Mouse (Mus musculus): Measurements from ENCODE around the gene Hcn2. TPM values are rescaled to one million over a fixed set of nuclear protein-coding genes. Genes with fewer than 3 reads are reported as not detected.

Gene Hcn2
- total and polyA plus RNA-seq, 3 experiments, result 0.21 to 2.2 (median 0.44) TPM

DNA sequence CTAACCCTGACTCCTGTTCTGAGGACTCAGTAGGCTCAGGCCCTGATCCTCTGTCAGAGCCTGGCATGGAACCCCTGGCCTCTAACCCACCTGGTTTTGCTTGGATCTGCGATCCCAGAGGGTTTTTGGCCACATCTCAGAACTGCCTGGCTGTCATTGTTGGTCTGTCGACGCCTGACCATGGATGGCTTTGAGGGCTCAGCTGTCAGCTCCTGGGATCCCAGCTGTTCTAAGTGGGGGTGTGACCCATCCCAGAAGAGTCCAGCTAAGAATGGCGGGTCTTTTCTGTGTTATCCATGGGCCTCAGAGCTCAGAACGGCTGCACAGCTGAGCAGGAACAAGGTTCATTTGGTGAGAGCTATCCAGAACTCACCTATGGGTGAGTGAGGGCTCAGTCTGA lies 4.7 kb downstream of the Hcn2 start:
- H3K27me3 ChIP-seq (replicated peaks), result peaks cover 89% of the 10 kb centered on the region
- dilution Hi-C loops (cut with MboI; ENCODE audit: extremely low pct_ligation_motif_present, extremely low pct_unique_long_range_greater_than_20kb, low sequenced_read_pairs), result no loop called here

DNA sequence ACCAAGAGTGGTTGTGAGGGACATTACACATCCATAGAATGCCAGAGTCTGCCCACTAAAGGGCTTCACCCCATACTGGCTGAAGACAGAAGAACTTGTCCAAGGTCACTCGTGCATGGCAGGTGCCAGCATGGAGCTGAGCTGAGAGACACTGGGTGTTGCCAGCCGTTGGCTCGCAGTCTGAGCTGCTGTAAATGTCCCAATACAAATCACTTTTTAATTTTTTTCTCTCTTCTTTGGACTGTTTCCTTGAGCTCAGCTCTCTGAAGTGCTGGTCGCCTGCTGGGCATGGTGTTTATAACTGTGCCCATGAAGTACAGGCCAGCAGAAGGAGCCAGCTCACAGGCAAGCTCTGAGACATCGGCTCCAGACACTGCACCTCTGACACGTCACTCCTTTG lies 6.6 kb downstream of the Hcn2 start:
- dilution Hi-C loops (cut with MboI; ENCODE audit: extremely low pct_ligation_motif_present, extremely low pct_unique_long_range_greater_than_20kb, low sequenced_read_pairs), result no loop called here
- TF ChIP-seq IRF4 (IDR thresholded peaks at IDR 0.05; ENCODE audit: low read depth, low read length) (no peak), BHLHE40 (IDR thresholded peaks at IDR 0.05; ENCODE audit: low read depth, low read length) (no peak)
- no peak overlapping the region for H3K27ac ChIP-seq (ENCODE audit: insufficient read depth, low read depth)
- in situ Hi-C loops (cut with MboI; ENCODE audit: low pct_ligation_motif_present, low pct_unique_long_range_greater_than_20kb, low sequenced_read_pairs), result no loop called here
- H3K4me1 ChIP-seq (ENCODE audit: control insufficient read depth in 1 of 2, insufficient read depth in 2 of 2), result peaks cover 3 to 19% of the 10 kb centered on the region in 2 experiments
- no peak overlapping the region for H3K9ac ChIP-seq (ENCODE audit: insufficient read depth, low read depth)
- DNase-seq (ENCODE audit: extremely low read depth), result no peak
- H3K4me3 ChIP-seq (replicated peaks in 1 of 3; ENCODE audit: low read depth in 2 of 3, low read length in 2 of 3, poor library complexity in 1 of 3), result no peak overlapping the region
- no peaks in the 10 kb centered on the region for H3K36me3 ChIP-seq (replicated peaks in 1 of 2; ENCODE audit: control insufficient read depth in 1 of 2, insufficient read depth in 1 of 2, low read length in 1 of 2)
- H3K79me2 ChIP-seq (replicated peaks; ENCODE audit: control insufficient read depth, extremely low read depth, insufficient read depth, poor library complexity, severe bottlenecking), result no peaks in the 10 kb centered on the region
- peaks cover 72% of the 10 kb centered on the region for H3K27me3 ChIP-seq (replicated peaks)
- H3K9me3 ChIP-seq (replicated peaks; ENCODE audit: low read length), result peaks cover 4% of the 10 kb centered on the region
- H3K4me2 ChIP-seq (ENCODE audit: insufficient read depth, low read depth, poor library complexity, severe bottlenecking), result no peak overlapping the region

More for the DNA sequence above, 4.7 kb downstream of the Hcn2 start:
- TF ChIP-seq POLR2A (IDR thresholded peaks at IDR 0.05; ENCODE audit: low read depth, low read length) (no peak), MXI1 (IDR thresholded peaks at IDR 0.05; ENCODE audit: low read depth, low read length) (no peak), GABPA (IDR thresholded peaks at IDR 0.05; ENCODE audit: insufficient replicate concordance, low read depth, low read length) (no peak), ZNF384 (IDR thresholded peaks at IDR 0.05; ENCODE audit: low read depth, low read length) (no peak), ZKSCAN1 (IDR thresholded peaks at IDR 0.05; ENCODE audit: borderline replicate concordance, low read depth, low read length) (no peak), ETS1 (conservative IDR thresholded peaks at IDR 0.05; ENCODE audit: low read depth, low read length) (no peak), IRF4 (IDR thresholded peaks at IDR 0.05; ENCODE audit: low read depth, low read length) (no peak), POLR2AphosphoS2 (IDR thresholded peaks at IDR 0.05; ENCODE audit: low read depth, low read length) (no peak), USF1 (IDR thresholded peaks at IDR 0.05; ENCODE audit: low read depth, low read length) (no peak), JUN (IDR thresholded peaks at IDR 0.05; ENCODE audit: insufficient read depth, low read depth, low read length) (no peak), ZC3H11A (IDR thresholded peaks at IDR 0.05; ENCODE audit: low read depth, low read length) (no peak), PAX5 (IDR thresholded peaks at IDR 0.05; ENCODE audit: low read length) (no peak), CHD2 (IDR thresholded peaks at IDR 0.05; ENCODE audit: low read length) (no peak), MAX (IDR thresholded peaks at IDR 0.05; ENCODE audit: low read length) (no peak), KAT2A (IDR thresholded peaks at IDR 0.05; ENCODE audit: insufficient replicate concordance, low read length) (no peak), UBTF (IDR thresholded peaks at IDR 0.05; ENCODE audit: low read depth, low read length) (no peak), BHLHE40 (IDR thresholded peaks at IDR 0.05; ENCODE audit: low read depth, low read length) (no peak), MYC (IDR thresholded peaks at IDR 0.05; ENCODE audit: low read depth, low read length) (no peak), NELFE (IDR thresholded peaks at IDR 0.05; ENCODE audit: low read depth, low read length) (no peak)
- no peak overlapping the region for H3K9ac ChIP-seq (ENCODE audit: insufficient read depth, low read depth)
- no peaks in the 10 kb centered on the region for H3K79me2 ChIP-seq (replicated peaks; ENCODE audit: control insufficient read depth, extremely low read depth, insufficient read depth, poor library complexity, severe bottlenecking)
- in situ Hi-C loops (cut with MboI; ENCODE audit: low pct_ligation_motif_present, low pct_unique_long_range_greater_than_20kb, low sequenced_read_pairs), result no loop called here
- peaks cover 3% of the 10 kb centered on the region for H3K9me3 ChIP-seq (replicated peaks; ENCODE audit: low read length)
- H3K4me2 ChIP-seq (ENCODE audit: insufficient read depth, low read depth, poor library complexity, severe bottlenecking), result no peak overlapping the region
- no peak for DNase-seq (ENCODE audit: extremely low read depth)
- H3K4me1 ChIP-seq (ENCODE audit: control insufficient read depth in 1 of 2, insufficient read depth in 2 of 2), result peaks cover 10 to 19% of the 10 kb centered on the region in 2 experiments
- no peak overlapping the region for H3K4me3 ChIP-seq (replicated peaks in 1 of 3; ENCODE audit: low read depth in 2 of 3, low read length in 2 of 3, poor library complexity in 1 of 3)
- no peak overlapping the region for H3K27ac ChIP-seq (ENCODE audit: insufficient read depth, low read depth)
- H3K36me3 ChIP-seq (replicated peaks in 1 of 2; ENCODE audit: control insufficient read depth in 1 of 2, insufficient read depth in 1 of 2, low read length in 1 of 2), result no peaks in the 10 kb centered on the region

Data from CH12.LX (cell line).